Mouse (Mus musculus) cerebellum, postnatal 14 days (tissue): ENCODE data around the gene Krt4.
A peak's percentile ranks its signal among the peaks of the same experiment; 100 is the strongest.

Experiments
- DNase-seq, 2 experiments: peaks; one replicate each; pipeline ENCODE4 v3.0.0; 2021; ENCODE audit warnings: mixed read lengths in 2 of 2

Gene Krt4

GRCm38 (mm10) chr15:101892820-101893219 is 31.7 kb downstream of the Krt4 start, which contains the start of gene Krt76:
Gene Krt76 (minus strand): TSS chr15:101892920.
- DNase-seq: no peak

GRCm38 (mm10) chr15:101879776-101880175 is 44.8 kb downstream of the Krt4 start:
- DNase-seq: no peak

DNA sequence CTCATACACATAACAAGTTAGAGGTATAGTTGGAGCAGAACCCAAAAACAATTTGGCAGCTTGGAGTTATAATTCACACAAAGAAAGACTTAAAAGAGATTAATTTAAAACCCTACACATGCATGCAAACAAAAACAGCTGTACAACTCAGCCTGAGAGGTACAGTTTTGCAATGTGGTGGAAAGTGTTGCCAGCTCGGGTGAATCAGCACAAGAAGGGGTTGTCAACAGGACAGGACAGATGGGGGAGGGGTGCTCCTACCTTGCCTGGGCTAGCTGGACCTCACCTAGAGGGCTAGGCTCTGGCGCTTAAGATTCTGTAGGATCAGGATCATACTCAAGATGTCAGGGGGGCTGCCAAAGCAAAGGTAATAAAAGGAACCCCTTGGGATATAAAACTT is 46.5 kb downstream of the Krt4 start:
- no peak for DNase-seq

DNA sequence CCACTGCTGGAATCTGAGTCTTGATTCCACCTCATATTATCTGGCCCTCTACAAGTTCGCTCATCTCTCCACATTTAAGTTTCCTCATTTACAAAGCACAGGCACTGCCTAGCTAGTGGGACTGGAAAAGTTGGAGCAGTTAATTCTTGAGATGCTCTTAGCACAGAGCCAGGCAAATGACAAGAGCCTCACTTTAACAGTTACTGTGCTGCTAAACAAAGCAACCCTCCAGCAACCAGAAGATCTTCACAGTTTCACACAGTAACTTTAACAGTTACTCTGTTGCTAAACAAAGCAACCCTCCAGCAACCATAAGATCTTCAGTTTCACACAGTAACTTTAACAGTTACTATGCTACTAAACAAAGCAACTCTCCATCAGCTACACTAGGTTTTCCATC is 50.2 kb downstream of the Krt4 start:
- DNase-seq: no peak

GRCm38 (mm10) chr15:101873231-101873630 is 51.3 kb downstream of the Krt4 start:
- no peak for DNase-seq

- peak in 1 of 2 experiments; percentile 29 for DNase-seq
These were observed 55.1 kb downstream of the Krt4 start, which contains the start of gene Krt77 for GRCm38 (mm10) chr15:101869431-101869830. Gene Krt77 (minus strand): TSS chr15:101869705.
